Mouse (Mus musculus) forebrain, embryonic 11.5 days (tissue): Measurements from ENCODE around the gene Gm36079. TPM values are rescaled to one million over a fixed set of nuclear protein-coding genes. Genes with fewer than 3 reads are reported as not detected.
A peak's percentile ranks its signal among the peaks of the same experiment; 100 is the strongest.
"Not testable (repeated sequence)": the region's sequence is repeated elsewhere in the genome, so short reads cannot be mapped to it uniquely, and the experiment has no call there.

Experiments used
- ATAC-seq: fragments of 200-750 bp; cut with Nextera tagmentation; replicated peaks from 2 replicates; pipeline ENCODE4 v1.8.0; 2017; ENCODE audit warnings: moderate TSS enrichment; ENCODE audit not compliant: low FRiP score
- DNase-seq: peaks from one replicate; pipeline ENCODE4 v3.0.0-alpha.2; 2017; ENCODE audit warnings: low spot score
- H3K27ac ChIP-seq: fragments of 300-500 bp; sonication (generic); 2 replicates; pipeline ENCODE4 v1.5.1; 2014; ENCODE audit warnings: low read depth, low read length
- H3K27me3 ChIP-seq: fragments of 300-500 bp; sonication (generic); 2 replicates; pipeline ENCODE4 v1.6.1; 2014; ENCODE audit warnings: mild to moderate bottlenecking, low read length, mixed read lengths; ENCODE audit not compliant: control insufficient read depth, insufficient read depth
- H3K36me3 ChIP-seq: fragments of 300-500 bp; sonication (generic); 2 replicates; pipeline ENCODE4 v1.6.1; 2014; ENCODE audit warnings: mild to moderate bottlenecking, low read length, moderate library complexity, mixed read lengths; ENCODE audit not compliant: control insufficient read depth, insufficient read depth
- H3K4me1 ChIP-seq: fragments of 300-500 bp; sonication (generic); replicated peaks from 2 replicates; pipeline ENCODE4 v1.6.1; 2014; ENCODE audit warnings: low read length, mixed read lengths; ENCODE audit not compliant: control insufficient read depth, insufficient read depth
- H3K4me2 ChIP-seq: fragments of 300-500 bp; sonication (generic); 2 replicates; pipeline ENCODE4 v1.6.1; 2014; ENCODE audit warnings: low read depth, mild to moderate bottlenecking, low read length, moderate library complexity, mixed read lengths; ENCODE audit not compliant: severe bottlenecking
- H3K4me3 ChIP-seq: fragments of 300-500 bp; sonication (generic); 2 replicates; pipeline ENCODE4 v1.5.1; 2014; ENCODE audit warnings: low read depth, low read length
- H3K9ac ChIP-seq: fragments of 300-500 bp; sonication (generic); 2 replicates; pipeline ENCODE4 v1.6.1; 2014; ENCODE audit warnings: low read length
- H3K9me3 ChIP-seq: fragments of 300-500 bp; sonication (generic); 2 replicates; pipeline ENCODE4 v1.6.1; 2016; ENCODE audit warnings: low read length, mixed read lengths; ENCODE audit not compliant: control insufficient read depth
- WGBS: fragments of 180-500 bp; shearing (Covaris S2); extraction: QIAGEN DNeasy Blood & Tissue Kit; methylation state at CpG from one replicate; pipeline ENCODE4 v1.1.7; 2014; 5-methylcytosine and 5-hydroxymethylcytosine counted together
- polyA plus RNA-seq: library from polyadenylated mRNA; unstranded; fragments of >200 nt; fragmentation: Nextera tagmentation; extraction: Ambion mirVana; gene quantifications from 2 replicates; pipeline ENCODE4 v1.2.1, GENCODE M21; 2014

Gm36079 gene
- polyA plus RNA-seq, 1 experiment from 2014 or later = not detected

- H3K27me3 ChIP-seq, H3K27ac ChIP-seq, H3K9me3 ChIP-seq, H3K4me2 ChIP-seq, H3K9ac ChIP-seq, H3K4me1 ChIP-seq, H3K36me3 ChIP-seq, DNase-seq, H3K4me3 ChIP-seq, ATAC-seq: not testable (repeated sequence)
- WGBS = 3% methylated on average over 10 of the region's 11 CpGs
These were observed 557 bp upstream of the Gm36079 start for GRCm38 (mm10) chr13:120027368-120027767.

DNA sequence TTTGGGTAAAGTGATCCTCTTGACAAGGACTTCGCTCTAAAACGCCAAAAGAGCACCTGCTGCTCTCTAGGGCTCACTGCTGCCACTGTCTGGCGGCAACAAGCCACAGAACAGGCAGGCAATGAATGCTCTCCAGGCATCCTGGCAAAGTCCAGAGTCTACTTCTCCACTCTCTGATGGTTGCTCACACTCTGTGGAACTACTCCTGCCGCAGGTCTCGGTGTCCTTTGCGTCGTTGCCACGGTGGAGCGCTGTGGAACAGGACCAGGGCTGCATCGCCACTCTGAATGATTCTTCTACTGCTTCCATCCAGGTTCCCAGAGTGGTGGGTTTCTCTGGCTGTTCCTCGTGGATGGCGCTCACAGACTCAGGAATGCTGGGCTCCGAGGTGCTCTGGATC, 438 bp downstream of the Gm36079 start:
- H3K4me3 ChIP-seq, H3K9ac ChIP-seq, H3K9me3 ChIP-seq, H3K36me3 ChIP-seq, H3K4me2 ChIP-seq, H3K27me3 ChIP-seq, H3K27ac ChIP-seq, H3K4me1 ChIP-seq, DNase-seq: not testable (repeated sequence)
- ATAC-seq = peak; percentile 88
- WGBS = 3% methylated on average over 3 of the region's 13 CpGs

GRCm38 (mm10) chr13:120025576-120025975, 1.2 kb downstream of the Gm36079 start:
- H3K36me3 ChIP-seq, H3K4me3 ChIP-seq, H3K4me1 ChIP-seq, H3K9ac ChIP-seq, ATAC-seq, H3K4me2 ChIP-seq, H3K27ac ChIP-seq, H3K27me3 ChIP-seq, DNase-seq, H3K9me3 ChIP-seq: not testable (repeated sequence)
- WGBS = 9% methylated on average over 4 of the region's 4 CpGs

GRCm38 (mm10) chr13:120025004-120025403, 1.8 kb downstream of the Gm36079 start:
- WGBS = under 1% methylated on average over 18 of the region's 21 CpGs
- not testable (repeated sequence) for DNase-seq, H3K9me3 ChIP-seq, H3K4me2 ChIP-seq, H3K36me3 ChIP-seq, H3K4me3 ChIP-seq, H3K27me3 ChIP-seq, H3K4me1 ChIP-seq, ATAC-seq, H3K27ac ChIP-seq, H3K9ac ChIP-seq

- H3K4me3 ChIP-seq, H3K27ac ChIP-seq, H3K36me3 ChIP-seq, H3K9me3 ChIP-seq, H3K27me3 ChIP-seq, DNase-seq, ATAC-seq, H3K4me1 ChIP-seq, H3K4me2 ChIP-seq, H3K9ac ChIP-seq: not testable (repeated sequence)
- WGBS = 7% methylated on average over 9 of the region's 9 CpGs
These were observed 2.2 kb downstream of the Gm36079 start for GRCm38 (mm10) chr13:120024581-120024980.

DNA sequence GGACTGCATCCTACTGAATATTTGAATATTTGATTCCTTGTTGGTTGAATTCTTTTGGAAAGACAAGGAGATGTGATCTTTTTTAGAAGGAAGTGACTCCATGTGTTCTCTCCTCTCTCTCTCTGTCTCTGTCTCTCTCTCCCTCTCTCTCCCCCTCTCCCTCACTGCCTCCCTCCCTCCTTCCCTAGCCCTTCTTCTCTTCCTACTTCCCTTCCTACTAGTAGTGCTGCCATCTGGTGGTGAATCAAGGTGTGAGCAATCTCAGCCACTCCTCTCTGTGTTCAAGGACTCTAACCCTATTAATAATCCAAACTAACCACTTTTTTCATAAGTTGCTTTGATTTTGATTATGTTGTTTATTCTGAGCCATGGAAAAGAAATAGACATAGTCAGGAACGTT, 5.3 kb downstream of the Gm36079 start:
- not testable (repeated sequence) for H3K4me2 ChIP-seq, H3K4me3 ChIP-seq, H3K4me1 ChIP-seq, H3K9me3 ChIP-seq, H3K9ac ChIP-seq, DNase-seq, H3K27ac ChIP-seq, H3K27me3 ChIP-seq, H3K36me3 ChIP-seq
- no CpG with 5 or more reads among the region's 1 CpGs for WGBS
- ATAC-seq = peak; percentile 72

- H3K9ac ChIP-seq, H3K27ac ChIP-seq, H3K4me2 ChIP-seq, DNase-seq, H3K9me3 ChIP-seq, H3K4me1 ChIP-seq, H3K36me3 ChIP-seq, H3K27me3 ChIP-seq, H3K4me3 ChIP-seq: not testable (repeated sequence)
- ATAC-seq = peak; percentile 49; the same call in 1 of the 2 replicates
- 0% methylated on average over 6 of the region's 32 CpGs for WGBS
These were observed 11.3 kb downstream of the Gm36079 start for GRCm38 (mm10) chr13:120015348-120016007.

DNA sequence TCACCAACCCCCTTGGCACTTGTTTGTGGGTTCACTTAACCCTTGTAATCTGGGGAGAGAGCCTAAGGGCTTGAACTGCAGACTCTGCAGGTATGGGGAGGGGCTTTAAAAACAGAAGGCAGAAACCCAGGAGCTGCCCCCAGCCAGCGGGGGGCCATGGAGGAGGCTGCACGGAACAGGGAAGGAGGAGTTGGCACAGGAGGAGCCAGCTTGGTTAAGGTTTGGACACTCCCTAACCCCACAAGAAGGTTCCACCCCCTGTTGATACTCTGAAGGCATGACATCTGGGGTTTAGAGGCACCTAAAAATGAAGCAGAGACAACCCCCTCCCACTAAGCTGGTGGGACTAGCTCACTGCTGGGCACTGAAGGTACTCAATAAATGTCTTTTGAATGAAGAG, 12.8 kb downstream of the Gm36079 start:
- not testable (repeated sequence) for DNase-seq, H3K27ac ChIP-seq, H3K36me3 ChIP-seq, H3K4me2 ChIP-seq, H3K4me3 ChIP-seq, H3K27me3 ChIP-seq, H3K9me3 ChIP-seq, ATAC-seq, H3K4me1 ChIP-seq, H3K9ac ChIP-seq
- WGBS = no CpG with 5 or more reads among the region's 2 CpGs

- not testable (repeated sequence) for H3K9me3 ChIP-seq, H3K4me2 ChIP-seq, H3K4me3 ChIP-seq, DNase-seq, H3K4me1 ChIP-seq, H3K9ac ChIP-seq, H3K27me3 ChIP-seq, H3K36me3 ChIP-seq, H3K27ac ChIP-seq
- ATAC-seq = 0 out of 2 replicates have a peak, but pooled peaks have one; percentile 36
- WGBS = no CpG with 5 or more reads among the region's 5 CpGs
These were observed 13.3 kb downstream of the Gm36079 start for GRCm38 (mm10) chr13:120013544-120013943.
